9 mouse cellular contexts compared by ENCODE assay signal in genomic region chr10:81377362-81377664, GRCm38 (mm10). TPM values are rescaled to one million over a fixed set of nuclear protein-coding genes. Genes with fewer than 3 reads are reported as not detected.
DNase-seq lines count a peak whose midpoint lies in the region; ATAC-seq lines count a peak whose summit lies in the region.
"Had no signal": no experiment of that assay in that cellular context is flagged by ENCODE, and none has a peak within 500 bp of the region (broad histone marks: within the 10 kb centered on the region; RNA-seq: fewer than 3 reads in every experiment).

No protein-coding gene starts in this region.

- peaks cover 44% of the 10 kb centered on the region for H3K4me1 ChIP-seq in kidney, embryonic 15.5 days
- H3K4me1 ChIP-seq in brown adipose tissue, adult 24 weeks (ENCODE audit: control insufficient read depth, insufficient read depth, insufficient read length, low read length): peaks cover 15% of the 10 kb centered on the region
- H3K4me1 ChIP-seq in hindbrain, embryonic 15.5 days (replicated peaks): peaks cover 30% of the 10 kb centered on the region
- H3K4me1 ChIP-seq in midbrain, embryonic 15.5 days: peaks cover 30% of the 10 kb centered on the region

- H3K36me3 ChIP-seq in kidney, embryonic 15.5 days: peaks cover 37% of the 10 kb centered on the region
- H3K36me3 ChIP-seq in hindbrain, embryonic 15.5 days: peaks cover 13% of the 10 kb centered on the region
- no peaks in the 10 kb centered on the region for H3K36me3 ChIP-seq in midbrain, embryonic 15.5 days (replicated peaks)

- 38% methylated on average over 2 of the region's 2 CpGs for WGBS in kidney, embryonic 15.5 days
- 66% methylated on average over 2 of the region's 2 CpGs for WGBS in hindbrain, embryonic 15.5 days
- WGBS in midbrain, embryonic 15.5 days: 59% methylated on average over 2 of the region's 2 CpGs

- H3K27me3 ChIP-seq in kidney, embryonic 15.5 days: no peaks in the 10 kb centered on the region
- no peaks in the 10 kb centered on the region for H3K27me3 ChIP-seq in hindbrain, embryonic 15.5 days
- H3K27me3 ChIP-seq in midbrain, embryonic 15.5 days (replicated peaks): no peaks in the 10 kb centered on the region

- H3K9me3 ChIP-seq in kidney, embryonic 15.5 days (replicated peaks): no peaks in the 10 kb centered on the region
- no peaks in the 10 kb centered on the region for H3K9me3 ChIP-seq in hindbrain, embryonic 15.5 days
- H3K9me3 ChIP-seq in midbrain, embryonic 15.5 days: no peaks in the 10 kb centered on the region

- DNase-seq in kidney, postnatal 36 days: no peak
- DNase-seq in cerebellum, postnatal 25 days: no peak
- DNase-seq in right cerebral cortex, postnatal 36 days (ENCODE audit: low spot score in 2 of 2): no peak
- DNase-seq: right cerebral cortex, postnatal 14 days had no signal

- peak overlapping the region; percentile 78 for H3K4me3 ChIP-seq in kidney, embryonic 15.5 days (replicated peaks)
- peak overlapping the region; percentile 70 for H3K4me3 ChIP-seq in brown adipose tissue, adult 24 weeks (ENCODE audit: insufficient read depth, low read depth, low read length)
- H3K4me3 ChIP-seq in hindbrain, embryonic 15.5 days: peak overlapping the region; percentile 70
- H3K4me3 ChIP-seq in midbrain, embryonic 15.5 days: peak overlapping the region; percentile 68

- H3K27ac ChIP-seq in kidney, embryonic 15.5 days: peak overlapping the region; percentile 69
- H3K27ac ChIP-seq in brown adipose tissue, adult 24 weeks (replicated peaks; ENCODE audit: low read depth, low read length): no peak overlapping the region
- 0 out of 2 replicates have a peak overlapping the region, but pooled peaks have one; percentile 85 for H3K27ac ChIP-seq in hindbrain, embryonic 15.5 days (replicated peaks)
- peak overlapping the region; percentile 81; the same call in 1 of the 2 replicates for H3K27ac ChIP-seq in midbrain, embryonic 15.5 days

- H3K9ac ChIP-seq in kidney, embryonic 15.5 days: peak overlapping the region; percentile 88
- peak overlapping the region; percentile 79 for H3K9ac ChIP-seq in hindbrain, embryonic 15.5 days
- H3K9ac ChIP-seq in midbrain, embryonic 15.5 days: peak overlapping the region; percentile 85

- ATAC-seq in kidney, embryonic 15.5 days (replicated peaks; ENCODE audit: low FRiP score): no peak
- no peak for ATAC-seq in hindbrain, embryonic 15.5 days (ENCODE audit: low FRiP score, low read depth)
- ATAC-seq in midbrain, embryonic 15.5 days (replicated peaks): no peak
- no peak for ATAC-seq in megakaryocyte progenitor cell, adult 5-6 weeks (replicated peaks; ENCODE audit: poor library complexity)

- peak overlapping the region; percentile 83 for H3K4me2 ChIP-seq in kidney, embryonic 15.5 days
- peak overlapping the region; percentile 76 for H3K4me2 ChIP-seq in hindbrain, embryonic 15.5 days
- peak overlapping the region; percentile 61 for H3K4me2 ChIP-seq in midbrain, embryonic 15.5 days

RNA-seq across cellular contexts. Expression of gene Fzr1, which starts 1.0 kb away (rescaled TPM):
- polyA plus RNA-seq in kidney, embryonic 15.5 days (2015; fragmentation: Nextera tagmentation; extraction: Ambion mirVana): 105 and 114 TPM in 2 replicates
- 9.3 and 10.3 TPM in 2 replicates for polyA plus RNA-seq in brown adipose tissue, adult 24 weeks (2012; ENCODE audit: insufficient read depth, insufficient read length, missing spikeins)
- polyA plus RNA-seq in hindbrain, embryonic 15.5 days (2015; fragmentation: Nextera tagmentation; extraction: Ambion mirVana): 147 and 152 TPM in 2 replicates
- polyA plus RNA-seq in midbrain, embryonic 15.5 days (2015; fragmentation: Nextera tagmentation; extraction: Ambion mirVana): 153 and 159 TPM in 2 replicates
- total RNA-seq in megakaryocyte progenitor cell, adult 5-6 weeks (2015): 17.1 and 21.7 TPM in 2 replicates
- 17.3 and 17.8 TPM in 2 replicates for total RNA-seq in megakaryocyte progenitor cell, adult 5-6 weeks (2017)

RNA-seq across cellular contexts. Expression of gene Dohh, which starts 6.9 kb away (rescaled TPM):
- polyA plus RNA-seq in kidney, embryonic 15.5 days (2015; fragmentation: Nextera tagmentation; extraction: Ambion mirVana): 79.7 and 82.2 TPM in 2 replicates
- polyA plus RNA-seq in brown adipose tissue, adult 24 weeks (2012; ENCODE audit: insufficient read depth, insufficient read length, missing spikeins): 25.1 and 35.9 TPM in 2 replicates
- polyA plus RNA-seq in hindbrain, embryonic 15.5 days (2015; fragmentation: Nextera tagmentation; extraction: Ambion mirVana): 92.2 and 94.0 TPM in 2 replicates
- 90.4 and 92.6 TPM in 2 replicates for polyA plus RNA-seq in midbrain, embryonic 15.5 days (2015; fragmentation: Nextera tagmentation; extraction: Ambion mirVana)
- 9.3 and 13.7 TPM in 2 replicates for total RNA-seq in megakaryocyte progenitor cell, adult 5-6 weeks (2015)
- 36.5 and 52.5 TPM in 2 replicates for total RNA-seq in megakaryocyte progenitor cell, adult 5-6 weeks (2017)

RNA-seq across cellular contexts. Expression of gene Gm48551, which starts 7.0 kb away (rescaled TPM):
- 2.5 and 4.1 TPM in 2 replicates for polyA plus RNA-seq in kidney, embryonic 15.5 days (2015; fragmentation: Nextera tagmentation; extraction: Ambion mirVana)
- polyA plus RNA-seq in brown adipose tissue, adult 24 weeks (2012; ENCODE audit: insufficient read depth, insufficient read length, missing spikeins): 2.4 TPM in 1 of 2 replicates, not detected in the other
- polyA plus RNA-seq in hindbrain, embryonic 15.5 days (2015; fragmentation: Nextera tagmentation; extraction: Ambion mirVana): 6.2 and 6.6 TPM in 2 replicates
- 8.4 and 9.3 TPM in 2 replicates for polyA plus RNA-seq in midbrain, embryonic 15.5 days (2015; fragmentation: Nextera tagmentation; extraction: Ambion mirVana)
- total RNA-seq in megakaryocyte progenitor cell, adult 5-6 weeks (2015): 2.6 and 3.0 TPM in 2 replicates
- total RNA-seq in megakaryocyte progenitor cell, adult 5-6 weeks (2017): 0.62 and 1.7 TPM in 2 replicates

RNA-seq across cellular contexts. Expression of gene Gm48552, which starts 11.5 kb away (rescaled TPM):
- polyA plus RNA-seq in kidney, embryonic 15.5 days (2015; fragmentation: Nextera tagmentation; extraction: Ambion mirVana): 1.6 and 2.1 TPM in 2 replicates
- polyA plus RNA-seq in brown adipose tissue, adult 24 weeks (2012; ENCODE audit: insufficient read depth, insufficient read length, missing spikeins): not detected in 2 replicates
- polyA plus RNA-seq in hindbrain, embryonic 15.5 days (2015; fragmentation: Nextera tagmentation; extraction: Ambion mirVana): 2.1 and 2.7 TPM in 2 replicates
- polyA plus RNA-seq in midbrain, embryonic 15.5 days (2015; fragmentation: Nextera tagmentation; extraction: Ambion mirVana): 2.7 and 3.3 TPM in 2 replicates
- not detected in 2 replicates for total RNA-seq in megakaryocyte progenitor cell, adult 5-6 weeks (2015)
- 0.46 TPM in 1 of 2 replicates, not detected in the other for total RNA-seq in megakaryocyte progenitor cell, adult 5-6 weeks (2017)

RNA-seq across cellular contexts. Expression of gene 4930404N11Rik, which starts 11.7 kb away (rescaled TPM):
- 0.62 and 1.6 TPM in 2 replicates for polyA plus RNA-seq in kidney, embryonic 15.5 days (2015; fragmentation: Nextera tagmentation; extraction: Ambion mirVana)
- not detected in 2 replicates for polyA plus RNA-seq in brown adipose tissue, adult 24 weeks (2012; ENCODE audit: insufficient read depth, insufficient read length, missing spikeins)
- 1.1 TPM in 2 replicates for polyA plus RNA-seq in hindbrain, embryonic 15.5 days (2015; fragmentation: Nextera tagmentation; extraction: Ambion mirVana)
- polyA plus RNA-seq in midbrain, embryonic 15.5 days (2015; fragmentation: Nextera tagmentation; extraction: Ambion mirVana): 1.1 TPM in 2 replicates
- 0.59 and 0.99 TPM in 2 replicates for total RNA-seq in megakaryocyte progenitor cell, adult 5-6 weeks (2015)
- 0.92 and 2.2 TPM in 2 replicates for total RNA-seq in megakaryocyte progenitor cell, adult 5-6 weeks (2017)
